Mouse (Mus musculus) cerebellum, adult 2 months (tissue): Measurements from ENCODE around the gene Ces2a. TPM values are rescaled to one million over a fixed set of nuclear protein-coding genes. Genes with fewer than 3 reads are reported as not detected.

Experiments
- DNase-seq, 2 experiments: peaks; one replicate each; pipeline ENCODE4 v3.0.0; 2021
- H3K27ac ChIP-seq: fragments of 200-500 bp; 2 replicates; pipeline ENCODE4 v1.5.1; 2012; ENCODE audit warnings: low read length, control low read depth, inconsistent platforms; ENCODE audit not compliant: insufficient read depth
- H3K27me3 ChIP-seq: fragments of 200-500 bp; 2 replicates; pipeline ENCODE4 v1.6.1; 2012; ENCODE audit warnings: inconsistent platforms, mild to moderate bottlenecking, low read length, moderate library complexity; ENCODE audit not compliant: control insufficient read depth, insufficient read depth
- H3K4me1 ChIP-seq: fragments of 200-500 bp; 2 replicates; pipeline ENCODE4 v1.6.1; 2011; ENCODE audit warnings: low read length; ENCODE audit not compliant: control insufficient read depth, insufficient read depth
- H3K4me3 ChIP-seq: fragments of 200-500 bp; replicated peaks from 2 replicates; pipeline ENCODE3; 2011; ENCODE audit warnings: mild to moderate bottlenecking, low read depth, low read length, control low read depth; ENCODE audit not compliant: insufficient read depth
- CTCF ChIP-seq: fragments of 200-500 bp; IDR thresholded peaks from 2 replicates; pipeline ENCODE4 v1.5.1; 2011; ENCODE audit warnings: low read depth, mild to moderate bottlenecking, control low read depth, low read length, moderate library complexity, borderline replicate concordance; ENCODE audit not compliant: insufficient read depth
- POLR2A ChIP-seq: fragments of 200-500 bp; IDR thresholded peaks from 2 replicates; pipeline ENCODE4 v1.6.1; 2011; ENCODE audit warnings: low read length, control low read depth, borderline replicate concordance; ENCODE audit not compliant: insufficient read depth
- WGBS: fragments of 180-500 bp; shearing (Covaris S2); methylation state at CpG from one replicate; pipeline ENCODE4 v1.1.7; 2018; 5-methylcytosine and 5-hydroxymethylcytosine counted together
- polyA plus RNA-seq: library from polyadenylated mRNA; depleted of rRNA; stranded (reverse); fragments of >200 nt; gene quantifications from 2 replicates; pipeline ENCODE4 v1.2.3, GENCODE M21; 2012; rRNA removed

Gene Ces2a
- not detected in 2 replicates for polyA plus RNA-seq

DNA sequence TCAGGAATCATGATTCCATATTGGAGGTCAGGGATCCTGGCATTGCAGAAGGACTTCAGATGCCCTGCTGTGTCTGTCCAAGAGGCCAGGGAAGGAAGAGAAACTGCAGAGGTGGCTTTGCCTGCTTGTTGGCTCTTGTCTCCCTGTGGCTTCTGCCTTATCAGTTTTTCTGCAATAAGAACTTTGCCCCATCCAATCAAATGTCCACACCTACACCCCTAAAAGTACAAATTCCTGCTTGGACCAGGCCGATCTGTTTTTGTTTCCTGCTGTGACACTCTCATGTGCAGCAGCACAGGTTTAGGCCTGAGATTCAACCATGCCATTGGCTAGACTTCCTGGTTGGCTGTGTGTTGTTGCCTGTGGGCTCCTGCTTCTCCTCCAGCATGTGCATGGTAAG is at the start of gene Ces2a:
TSS of gene Ces2a (plus strand) at position 251 of the 400 bp plus-strand sequence.
- WGBS, result 87% methylated on average over 1 of the region's 1 CpGs

DNA sequence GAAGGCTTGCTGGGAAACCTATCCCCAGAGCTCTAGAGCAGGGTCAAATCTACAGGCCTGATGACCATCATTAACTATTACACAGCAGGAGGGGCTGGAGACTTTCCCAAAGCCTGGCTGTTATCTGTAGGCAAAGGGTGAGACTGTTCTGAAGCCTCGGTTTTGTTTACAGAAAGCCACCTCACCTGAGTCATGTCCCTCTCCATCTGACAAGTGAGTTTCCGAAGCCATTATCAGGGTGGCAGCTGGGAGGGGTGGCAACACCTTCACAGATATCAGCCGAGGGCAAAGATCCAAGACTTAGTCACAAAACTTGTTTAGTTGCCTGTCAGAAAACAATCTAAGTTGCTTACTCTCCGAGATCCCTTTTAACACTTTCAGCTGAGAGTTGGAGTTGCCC is 45.4 kb upstream of the Ces2a start:
- H3K4me1 ChIP-seq, result no peaks in the 10 kb centered on the region
- 75% methylated on average over 4 of the region's 4 CpGs for WGBS
- no peaks in the 10 kb centered on the region for H3K27me3 ChIP-seq
- DNase-seq, result no peak
- no peak overlapping the region for H3K4me3 ChIP-seq
- no peak overlapping the region for H3K27ac ChIP-seq
- TF ChIP-seq POLR2A, result no peak
- TF ChIP-seq CTCF, result no peak

More for the DNA sequence above, at the start of gene Ces2a:
- Histone ChIP-seq H3K27me3 (no peaks in the 10 kb centered on the region), H3K4me3 (no peak within 1 kb of the TSS), H3K27ac (no peak within 1 kb of the TSS), H3K4me1 (no peaks in the 10 kb centered on the region)
- no peak for TF ChIP-seq POLR2A
- no peak for TF ChIP-seq CTCF
- DNase-seq, result no peak

DNA sequence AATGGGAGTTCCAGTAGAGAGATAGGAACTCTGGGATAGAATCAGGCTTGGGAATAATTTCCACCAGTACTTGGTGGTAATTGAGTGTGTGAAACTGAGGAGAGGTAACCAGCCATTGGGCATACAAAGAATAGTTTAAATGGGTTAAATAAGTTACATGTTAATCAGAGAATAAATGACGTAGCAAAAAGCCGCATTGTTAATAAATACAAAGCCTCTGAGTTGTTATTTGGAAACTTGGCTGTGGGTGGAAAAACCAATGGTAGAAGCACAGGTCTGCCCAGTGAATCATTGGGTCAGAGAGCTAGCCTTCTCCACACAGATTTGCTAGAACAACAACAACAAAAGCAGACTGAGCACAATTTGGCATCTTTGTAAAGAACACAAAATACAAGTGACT is 35.2 kb upstream of the Ces2a start:
- 88% methylated on average over 2 of the region's 2 CpGs for whole genome bisulfite sequencing

DNA sequence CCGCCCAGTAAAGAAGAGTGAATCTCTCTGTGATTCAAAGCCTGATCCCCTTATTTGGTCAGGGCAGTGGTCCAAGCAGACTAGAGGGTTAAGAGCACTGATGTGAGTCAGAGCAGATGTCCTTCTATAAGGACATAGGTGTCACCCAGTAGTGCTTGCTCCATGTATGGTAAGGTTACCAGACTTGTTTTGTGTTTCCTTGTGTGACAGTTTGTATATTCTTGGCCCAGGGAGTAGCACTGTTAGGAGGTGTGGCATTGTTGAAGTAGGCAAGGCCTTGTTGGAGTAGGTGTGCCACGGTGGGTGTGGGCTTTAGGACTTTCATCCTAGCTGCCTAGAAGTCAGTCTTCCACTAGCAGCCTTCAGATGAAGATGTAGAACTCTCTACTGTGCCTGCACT is 31.9 kb upstream of the Ces2a start:
- WGBS, result 82% methylated on average over 2 of the region's 2 CpGs
- no peak overlapping the region for H3K4me3 ChIP-seq
- TF ChIP-seq POLR2A (no peak), CTCF (no peak)
- DNase-seq, result no peak
- H3K4me1 ChIP-seq, result no peaks in the 10 kb centered on the region
- H3K27me3 ChIP-seq, result no peaks in the 10 kb centered on the region
- no peak overlapping the region for H3K27ac ChIP-seq

More for the DNA sequence above, 35.2 kb upstream of the Ces2a start:
- TF ChIP-seq CTCF, result no peak
- no peak for TF ChIP-seq POLR2A
- Histone ChIP-seq H3K4me1 (no peaks in the 10 kb centered on the region), H3K27ac (no peak overlapping the region), H3K27me3 (no peaks in the 10 kb centered on the region), H3K4me3 (no peak overlapping the region)
- no peak for DNase-seq

DNA sequence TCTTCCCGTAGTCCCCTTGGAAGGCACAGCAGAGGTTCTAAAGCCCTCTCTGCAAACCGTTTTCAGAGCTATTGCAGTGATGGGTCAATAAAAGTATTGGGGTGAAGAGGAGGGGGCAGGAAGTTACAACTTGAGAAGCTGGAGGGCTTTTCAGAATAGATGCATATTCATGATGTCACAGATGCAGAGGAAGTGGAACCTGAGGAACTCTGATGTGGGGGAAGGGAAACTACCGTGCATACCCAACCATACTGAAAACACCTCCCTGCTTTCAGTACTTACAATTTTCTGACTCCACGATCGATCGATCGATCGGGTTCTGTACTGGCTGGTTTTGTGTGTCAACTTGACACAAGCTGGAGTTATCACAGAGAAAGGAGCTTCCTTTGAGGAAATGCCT is 12.6 kb upstream of the Ces2a start:
- no peaks in the 10 kb centered on the region for H3K27me3 ChIP-seq
- TF ChIP-seq CTCF (no peak), POLR2A (no peak)
- no peak overlapping the region for H3K27ac ChIP-seq
- H3K4me3 ChIP-seq, result no peak overlapping the region
- no peaks in the 10 kb centered on the region for H3K4me1 ChIP-seq
- WGBS, result 87% methylated on average over 8 of the region's 8 CpGs
- no peak for DNase-seq

DNA sequence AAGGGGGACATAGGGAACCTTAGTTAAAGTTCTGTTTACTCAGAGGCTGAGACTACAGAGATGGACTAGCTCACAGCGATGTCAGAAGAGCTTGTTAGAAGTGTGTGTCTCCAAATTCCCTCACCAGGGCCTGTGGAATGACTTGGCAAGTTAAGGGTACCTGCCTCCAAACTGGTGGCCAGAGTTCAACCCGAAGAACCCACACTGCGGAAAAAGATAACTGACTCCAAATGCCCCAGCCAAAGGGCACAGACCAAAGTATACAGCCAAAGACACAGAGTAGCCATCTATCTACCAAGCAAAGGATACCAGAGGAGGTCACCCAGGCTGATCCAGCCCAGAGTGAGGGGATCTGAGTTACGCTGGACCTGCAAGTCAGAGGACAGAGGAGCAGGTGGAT is 2.4 kb upstream of the Ces2a start:
- TF ChIP-seq CTCF, result no peak
- no peak for TF ChIP-seq POLR2A
- H3K27ac ChIP-seq, result no peak overlapping the region
- WGBS, result 87% methylated on average over 4 of the region's 4 CpGs
- no peaks in the 10 kb centered on the region for H3K4me1 ChIP-seq
- no peak overlapping the region for H3K4me3 ChIP-seq
- no peak for DNase-seq
- no peaks in the 10 kb centered on the region for H3K27me3 ChIP-seq

DNA sequence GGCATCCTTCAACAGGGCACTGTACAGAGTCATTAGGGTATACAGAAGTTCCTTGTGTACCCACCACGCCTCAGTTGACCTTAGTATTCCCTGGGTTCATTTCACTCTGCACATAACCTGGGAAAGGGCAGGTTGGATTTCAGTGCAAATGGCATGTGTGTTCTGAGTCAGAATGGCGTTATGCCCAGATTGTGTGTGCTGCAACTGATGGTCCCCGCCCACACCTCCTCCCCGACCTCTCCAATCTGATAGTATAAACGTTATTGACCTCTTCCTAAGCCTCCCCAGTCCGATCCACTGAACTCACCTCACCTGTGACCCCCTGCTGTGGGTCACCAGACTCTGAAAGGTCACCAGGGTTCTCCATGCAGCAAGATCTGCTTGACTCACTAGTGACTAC is 1.8 kb upstream of the Ces2a start:
- DNase-seq, result no peak
- TF ChIP-seq CTCF (no peak), POLR2A (no peak)
- 59% methylated on average over 6 of the region's 6 CpGs for WGBS
- no peaks in the 10 kb centered on the region for H3K4me1 ChIP-seq
- H3K4me3 ChIP-seq, result no peak overlapping the region
- H3K27me3 ChIP-seq, result no peaks in the 10 kb centered on the region
- H3K27ac ChIP-seq, result no peak overlapping the region

DNA sequence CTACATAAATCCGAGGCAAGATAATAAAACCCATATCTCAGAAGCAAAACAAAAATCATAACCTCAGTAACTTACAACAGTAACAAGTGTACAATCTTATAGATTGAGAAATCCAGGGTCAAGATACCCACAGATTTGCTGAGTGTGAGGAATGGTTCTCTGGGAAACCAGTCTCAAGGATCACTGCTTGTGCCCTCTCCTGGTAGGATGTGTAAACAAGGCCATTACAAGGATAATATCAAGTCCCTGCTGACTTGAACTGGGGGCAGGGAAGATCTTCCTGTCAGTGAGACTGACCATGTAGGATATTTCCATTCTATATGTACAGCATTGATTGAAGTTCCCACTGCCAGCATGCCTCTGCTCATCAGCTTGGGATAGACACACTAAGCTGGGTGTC is 8.2 kb downstream of the Ces2a start:
- H3K4me1 ChIP-seq, result no peaks in the 10 kb centered on the region
- H3K27me3 ChIP-seq, result no peaks in the 10 kb centered on the region
- H3K27ac ChIP-seq, result no peak overlapping the region
- H3K4me3 ChIP-seq, result no peak overlapping the region
- TF ChIP-seq POLR2A (no peak), CTCF (no peak)
- 96% methylated on average over 1 of the region's 1 CpGs for WGBS
- no peak for DNase-seq
